Mouse (Mus musculus): ENCODE data around the gene Mmgt2. TPM values are rescaled to one million over a fixed set of nuclear protein-coding genes. Genes with fewer than 3 reads are reported as not detected.
"Not testable (repeated sequence)": the region's sequence is repeated elsewhere in the genome, so short reads cannot be mapped to it uniquely, and the experiment has no call there.

The Mmgt2 gene
- polyA plus RNA-seq, 1 experiment from 2014 or later, result 42.8 TPM

DNA sequence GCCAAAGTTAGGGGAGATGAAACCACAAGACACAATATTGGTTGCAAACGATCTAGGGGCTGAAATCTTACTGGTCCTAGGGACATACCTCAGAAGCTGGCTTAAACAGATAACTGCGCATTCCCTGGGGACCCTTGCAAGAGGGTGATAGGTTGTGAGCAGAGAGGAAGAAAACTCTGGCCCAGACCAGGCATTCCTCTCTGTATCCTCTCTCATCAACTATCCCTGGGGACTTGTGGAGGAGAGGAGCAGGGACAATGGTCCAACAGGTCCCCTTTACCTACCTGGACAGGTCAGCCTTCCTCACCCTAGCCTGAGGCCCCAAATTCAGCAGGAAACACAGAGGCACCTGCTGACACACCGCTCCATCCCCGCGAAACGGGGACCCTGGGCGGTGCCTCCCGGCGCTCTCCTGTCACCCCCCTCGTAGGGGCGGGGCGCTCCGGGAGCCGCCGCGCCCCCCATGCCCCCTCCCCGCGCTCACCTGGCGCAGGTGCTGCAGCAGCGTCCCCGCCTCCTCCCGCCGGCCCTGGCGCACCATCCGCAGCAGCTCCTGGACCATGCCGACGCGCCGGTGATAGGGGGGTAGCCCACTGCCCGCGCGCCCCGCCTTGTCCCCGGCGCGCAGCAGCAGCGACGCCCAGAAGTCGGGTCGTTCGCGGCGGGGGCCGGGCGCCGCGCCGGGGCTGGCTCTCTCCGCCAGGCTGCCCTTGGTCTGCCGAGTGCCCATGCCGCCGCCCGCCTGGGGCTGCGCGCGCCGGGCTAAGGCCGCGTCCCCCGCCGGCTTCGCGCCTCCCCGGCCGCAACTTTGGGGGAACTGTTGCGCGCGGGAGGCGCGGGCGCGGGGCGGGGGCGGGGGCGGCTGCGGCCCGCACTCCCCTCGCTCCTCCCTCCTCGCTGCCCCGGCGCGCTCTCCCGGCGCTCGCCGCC is 538 bp upstream of the Mmgt2 start, which contains the start of gene Lrrc75a:
TSS of gene Lrrc75a (minus strand) at position 863 of the 930 bp plus-strand sequence.
- peak within 1 kb of the TSS; percentile 91 for H3K4me2 ChIP-seq
- H3K36me3 ChIP-seq, result peaks cover 19% of the 10 kb centered on the region
- ATAC-seq (ENCODE audit: extremely low read depth, insufficient number of reproducible peaks, low FRiP score, low TSS enrichment), result peak; percentile 26
- H3K4me3 ChIP-seq, result peak within 1 kb of the TSS; percentile 89
- H3K27ac ChIP-seq (replicated peaks), result peak within 1 kb of the TSS; percentile 94
- no peaks in the 10 kb centered on the region for H3K9me3 ChIP-seq
- H3K4me1 ChIP-seq, result peaks cover 68% of the 10 kb centered on the region
- H3K27me3 ChIP-seq (replicated peaks), result no peaks in the 10 kb centered on the region
- 1% methylated on average over 63 of the region's 86 CpGs for WGBS
- H3K9ac ChIP-seq, result peak within 1 kb of the TSS; percentile 94

DNA sequence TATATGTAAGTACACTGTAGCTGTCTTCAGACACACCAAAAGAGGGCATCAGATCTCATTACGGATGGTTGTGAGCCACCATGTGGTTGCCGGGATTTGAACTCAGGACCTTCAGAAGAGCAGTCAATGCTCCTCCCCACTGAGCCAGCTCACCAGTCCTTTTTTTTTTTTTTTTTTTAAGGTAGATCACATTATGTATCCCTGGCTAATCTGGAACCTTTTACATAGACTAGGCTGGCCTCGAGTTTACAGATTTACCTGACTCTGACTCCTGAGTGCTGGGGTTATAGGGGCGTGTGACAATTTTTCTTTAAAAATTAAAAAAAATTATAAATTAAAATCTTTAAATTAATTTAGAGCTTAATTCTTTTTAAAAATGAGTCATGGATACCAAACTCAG is 1.3 kb downstream of the Mmgt2 start:
- not testable (repeated sequence) for ATAC-seq (ENCODE audit: extremely low read depth, insufficient number of reproducible peaks, low FRiP score, low TSS enrichment); H3K9me3 ChIP-seq; H3K27me3 ChIP-seq (replicated peaks)
- H3K4me2 ChIP-seq, result peak overlapping the region; percentile 91
- WGBS, result 82% methylated on average over 4 of the region's 4 CpGs
- H3K4me1 ChIP-seq, result peaks cover 59% of the 10 kb centered on the region
- peaks cover 29% of the 10 kb centered on the region for H3K36me3 ChIP-seq
- H3K27ac ChIP-seq (replicated peaks), result peak overlapping the region; percentile 94; the same call in 1 of the 2 replicates
- peak overlapping the region; percentile 94 for H3K9ac ChIP-seq
- peak overlapping the region; percentile 89 for H3K4me3 ChIP-seq

DNA sequence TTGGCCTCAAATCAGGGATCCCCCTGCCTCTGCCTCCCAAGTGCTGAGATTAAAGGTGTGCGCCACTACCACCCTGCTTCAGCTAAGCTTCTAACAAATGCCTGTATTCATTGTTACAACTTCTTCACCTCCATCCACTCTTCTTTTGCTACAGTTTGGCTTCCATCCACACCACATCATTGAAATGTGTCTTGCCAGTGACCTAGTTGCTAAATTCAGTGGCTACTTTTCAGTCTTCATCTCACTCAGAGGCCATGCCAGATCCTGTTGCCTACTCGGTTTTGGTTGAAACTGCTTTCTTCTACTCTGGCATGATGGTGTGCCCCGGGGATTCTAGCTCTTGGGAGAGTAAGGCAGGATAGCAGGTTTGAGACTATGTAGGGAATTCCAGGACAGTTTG is 3.1 kb downstream of the Mmgt2 start:
- H3K4me1 ChIP-seq, result peaks cover 48% of the 10 kb centered on the region
- H3K9me3 ChIP-seq, result no peaks in the 10 kb centered on the region
- H3K4me3 ChIP-seq, result no peak overlapping the region
- ATAC-seq (ENCODE audit: extremely low read depth, insufficient number of reproducible peaks, low FRiP score, low TSS enrichment), result no peak
- 84% methylated on average over 3 of the region's 3 CpGs for WGBS
- no peak overlapping the region for H3K9ac ChIP-seq
- no peaks in the 10 kb centered on the region for H3K27me3 ChIP-seq (replicated peaks)
- no peak overlapping the region for H3K27ac ChIP-seq (replicated peaks)
- H3K4me2 ChIP-seq, result no peak overlapping the region
- peaks cover 38% of the 10 kb centered on the region for H3K36me3 ChIP-seq

DNA sequence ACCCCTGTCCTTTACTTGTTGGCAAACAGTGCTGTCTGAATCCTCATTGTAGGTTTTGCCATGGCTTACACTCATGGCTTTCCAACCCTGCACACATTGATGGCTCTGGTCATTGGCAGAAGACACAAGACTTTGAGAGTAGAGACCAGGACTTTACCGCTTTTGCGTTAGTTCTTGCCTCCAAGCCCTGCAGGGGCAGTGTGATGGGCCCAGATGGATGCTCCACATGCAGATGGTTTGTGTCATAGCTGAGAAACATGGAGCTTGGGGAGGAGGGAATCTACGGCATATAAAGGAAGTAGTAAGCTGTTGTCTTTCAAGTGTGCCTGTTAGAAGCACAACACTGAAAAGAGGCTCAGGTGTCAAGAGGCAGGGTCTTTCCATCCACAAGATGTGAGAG is 3.6 kb downstream of the Mmgt2 start:
- Histone ChIP-seq H3K27ac (replicated peaks) (no peak overlapping the region), H3K27me3 (replicated peaks) (no peaks in the 10 kb centered on the region), H3K4me3 (no peak overlapping the region), H3K9ac (no peak overlapping the region), H3K4me1 (peaks cover 47% of the 10 kb centered on the region), H3K9me3 (no peaks in the 10 kb centered on the region), H3K36me3 (peaks cover 43% of the 10 kb centered on the region), H3K4me2 (no peak overlapping the region)
- 87% methylated on average over 3 of the region's 3 CpGs for WGBS
- ATAC-seq (ENCODE audit: extremely low read depth, insufficient number of reproducible peaks, low FRiP score, low TSS enrichment), result no peak

DNA sequence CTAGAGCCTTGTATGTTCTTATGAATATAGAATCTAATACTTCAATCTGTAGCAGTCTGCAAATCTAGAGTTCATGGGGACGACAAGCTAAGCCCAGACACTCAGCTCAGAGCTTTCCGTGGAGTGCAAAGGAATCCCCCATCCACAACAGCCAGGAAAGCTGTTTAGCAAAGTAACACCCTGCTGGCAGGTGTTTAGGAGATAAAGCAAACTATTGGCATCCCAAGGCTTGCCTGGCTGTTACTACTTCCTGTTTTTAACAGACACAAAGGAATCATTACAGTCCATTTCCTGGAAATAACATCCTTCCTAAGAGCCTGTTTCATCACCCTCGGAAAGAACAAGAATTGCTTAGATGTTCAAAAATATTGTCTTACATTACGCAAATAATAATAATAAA is 12.4 kb downstream of the Mmgt2 start:
- peaks cover 43% of the 10 kb centered on the region for H3K4me1 ChIP-seq
- WGBS, result 47% methylated on average over 4 of the region's 4 CpGs

DNA sequence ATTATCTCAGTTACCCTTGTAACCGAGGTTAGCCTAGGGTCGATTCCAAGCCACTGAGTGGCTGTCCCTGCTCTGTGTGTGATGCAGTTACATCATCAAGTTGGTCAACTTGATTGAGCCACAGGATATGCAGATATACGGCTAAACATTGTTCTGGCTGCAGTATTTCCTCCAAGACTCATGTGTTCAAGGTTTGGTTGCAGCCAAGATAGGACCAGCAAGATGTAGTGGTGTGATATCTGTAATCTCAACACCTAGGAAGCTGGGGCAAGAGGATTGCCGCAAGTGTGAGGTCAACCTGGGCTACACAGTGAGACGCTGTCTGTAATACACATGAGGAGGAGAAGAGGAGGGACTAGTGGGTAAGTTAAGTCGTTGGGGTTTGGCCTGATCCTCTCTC is 15.8 kb downstream of the Mmgt2 start:
- no peak for ATAC-seq (ENCODE audit: extremely low read depth, insufficient number of reproducible peaks, low FRiP score, low TSS enrichment)
- H3K4me2 ChIP-seq, result no peak overlapping the region

More for the DNA sequence above, 12.4 kb downstream of the Mmgt2 start:
- Histone ChIP-seq H3K9me3 (no peaks in the 10 kb centered on the region), H3K27ac (replicated peaks) (no peak overlapping the region), H3K4me2 (no peak overlapping the region), H3K4me3 (no peak overlapping the region), H3K9ac (no peak overlapping the region), H3K27me3 (replicated peaks) (no peaks in the 10 kb centered on the region), H3K36me3 (peaks cover 42% of the 10 kb centered on the region)
- no peak for ATAC-seq (ENCODE audit: extremely low read depth, insufficient number of reproducible peaks, low FRiP score, low TSS enrichment)

DNA sequence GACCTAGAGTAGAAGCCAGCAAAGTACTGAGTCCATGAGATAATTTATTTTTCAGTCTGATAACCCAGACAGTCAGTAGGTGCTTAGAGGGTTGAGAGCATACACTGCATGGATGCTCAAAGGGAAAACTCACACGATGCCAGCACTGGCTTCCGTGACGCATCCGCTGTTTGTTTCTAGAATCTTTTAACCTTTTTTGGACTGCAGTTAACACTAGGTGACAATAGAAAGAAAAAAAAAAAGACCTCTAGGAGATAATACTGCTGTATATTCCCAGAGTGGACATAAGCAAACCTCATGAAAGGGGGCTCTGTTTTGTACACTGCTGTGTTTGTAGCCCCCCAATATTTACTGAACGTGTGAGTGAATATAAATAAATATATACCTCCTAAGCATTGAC is 20.5 kb downstream of the Mmgt2 start:
- H3K27me3 ChIP-seq (replicated peaks), result no peaks in the 10 kb centered on the region
- peaks cover 20% of the 10 kb centered on the region for H3K4me1 ChIP-seq
- peaks cover 27% of the 10 kb centered on the region for H3K36me3 ChIP-seq
- no peak overlapping the region for H3K9ac ChIP-seq
- H3K27ac ChIP-seq (replicated peaks), result no peak overlapping the region
- H3K4me3 ChIP-seq, result no peak overlapping the region
- H3K9me3 ChIP-seq, result no peaks in the 10 kb centered on the region
- 82% methylated on average over 5 of the region's 5 CpGs for WGBS
- ATAC-seq (ENCODE audit: extremely low read depth, insufficient number of reproducible peaks, low FRiP score, low TSS enrichment), result no peak
- no peak overlapping the region for H3K4me2 ChIP-seq

More for the DNA sequence above, 15.8 kb downstream of the Mmgt2 start:
- no peak overlapping the region for H3K4me3 ChIP-seq
- H3K27ac ChIP-seq (replicated peaks), result no peak overlapping the region
- peaks cover 26% of the 10 kb centered on the region for H3K4me1 ChIP-seq
- WGBS, result 80% methylated on average over 6 of the region's 6 CpGs
- no peaks in the 10 kb centered on the region for H3K27me3 ChIP-seq (replicated peaks)
- H3K36me3 ChIP-seq, result peaks cover 38% of the 10 kb centered on the region
- H3K9ac ChIP-seq, result no peak overlapping the region
- no peaks in the 10 kb centered on the region for H3K9me3 ChIP-seq

DNA sequence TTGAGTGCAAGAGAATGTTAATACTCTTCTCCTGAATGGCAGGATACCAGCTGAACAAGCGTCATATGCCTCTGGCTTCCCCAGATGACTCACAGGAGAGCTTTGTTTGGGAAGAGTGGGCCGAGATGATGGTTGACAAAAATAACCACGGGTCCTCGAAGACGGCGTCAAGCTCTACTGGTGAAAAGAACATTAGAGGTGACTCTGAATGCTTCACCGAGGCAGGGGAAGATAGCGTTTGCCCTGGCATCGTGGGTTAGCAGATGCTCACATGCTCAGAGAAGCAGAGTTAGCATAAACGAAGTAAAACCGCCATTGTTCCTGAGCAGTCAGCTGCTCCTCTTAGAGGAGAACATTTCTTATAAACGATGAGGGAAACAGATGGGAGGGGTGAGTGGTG is 21.0 kb downstream of the Mmgt2 start:
- 0 out of 2 replicates have a peak overlapping the region, but pooled peaks have one; percentile 20 for H3K4me2 ChIP-seq
- WGBS, result 32% methylated on average over 12 of the region's 12 CpGs
- H3K4me1 ChIP-seq, result peaks cover 20% of the 10 kb centered on the region
- H3K9me3 ChIP-seq, result no peaks in the 10 kb centered on the region
- H3K27ac ChIP-seq (replicated peaks), result 0 out of 2 replicates have a peak overlapping the region, but pooled peaks have one; percentile 21
- H3K36me3 ChIP-seq, result peaks cover 24% of the 10 kb centered on the region
- H3K9ac ChIP-seq, result no peak overlapping the region
- H3K27me3 ChIP-seq (replicated peaks), result no peaks in the 10 kb centered on the region
- no peak overlapping the region for H3K4me3 ChIP-seq
- no peak for ATAC-seq (ENCODE audit: extremely low read depth, insufficient number of reproducible peaks, low FRiP score, low TSS enrichment)

DNA sequence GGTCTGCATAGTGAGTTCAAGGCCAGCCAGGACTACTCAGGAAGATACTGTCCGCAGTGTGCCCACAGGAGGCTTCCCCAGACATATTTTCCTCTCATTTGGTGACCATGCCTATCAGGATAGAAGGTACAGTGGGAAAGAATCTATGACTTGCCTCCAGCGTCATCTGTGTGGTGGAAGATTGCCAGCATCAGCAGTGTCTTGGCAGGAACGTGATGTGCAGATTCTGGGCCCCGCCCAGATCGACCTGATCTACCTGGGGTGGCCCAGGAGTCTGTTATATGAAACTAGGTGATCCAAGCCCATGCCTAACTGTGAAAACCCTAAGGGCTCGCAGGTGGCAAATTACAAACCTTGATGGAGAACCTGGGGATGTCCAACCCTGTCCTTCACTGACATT is 21.5 kb downstream of the Mmgt2 start:
- Histone ChIP-seq H3K4me1 (peaks cover 20% of the 10 kb centered on the region), H3K27me3 (replicated peaks) (no peaks in the 10 kb centered on the region), H3K9me3 (no peaks in the 10 kb centered on the region), H3K4me2 (no peak overlapping the region), H3K9ac (no peak overlapping the region), H3K4me3 (no peak overlapping the region), H3K27ac (replicated peaks) (no peak overlapping the region), H3K36me3 (peaks cover 19% of the 10 kb centered on the region)
- ATAC-seq (ENCODE audit: extremely low read depth, insufficient number of reproducible peaks, low FRiP score, low TSS enrichment), result no peak
- 84% methylated on average over 6 of the region's 6 CpGs for WGBS

DNA sequence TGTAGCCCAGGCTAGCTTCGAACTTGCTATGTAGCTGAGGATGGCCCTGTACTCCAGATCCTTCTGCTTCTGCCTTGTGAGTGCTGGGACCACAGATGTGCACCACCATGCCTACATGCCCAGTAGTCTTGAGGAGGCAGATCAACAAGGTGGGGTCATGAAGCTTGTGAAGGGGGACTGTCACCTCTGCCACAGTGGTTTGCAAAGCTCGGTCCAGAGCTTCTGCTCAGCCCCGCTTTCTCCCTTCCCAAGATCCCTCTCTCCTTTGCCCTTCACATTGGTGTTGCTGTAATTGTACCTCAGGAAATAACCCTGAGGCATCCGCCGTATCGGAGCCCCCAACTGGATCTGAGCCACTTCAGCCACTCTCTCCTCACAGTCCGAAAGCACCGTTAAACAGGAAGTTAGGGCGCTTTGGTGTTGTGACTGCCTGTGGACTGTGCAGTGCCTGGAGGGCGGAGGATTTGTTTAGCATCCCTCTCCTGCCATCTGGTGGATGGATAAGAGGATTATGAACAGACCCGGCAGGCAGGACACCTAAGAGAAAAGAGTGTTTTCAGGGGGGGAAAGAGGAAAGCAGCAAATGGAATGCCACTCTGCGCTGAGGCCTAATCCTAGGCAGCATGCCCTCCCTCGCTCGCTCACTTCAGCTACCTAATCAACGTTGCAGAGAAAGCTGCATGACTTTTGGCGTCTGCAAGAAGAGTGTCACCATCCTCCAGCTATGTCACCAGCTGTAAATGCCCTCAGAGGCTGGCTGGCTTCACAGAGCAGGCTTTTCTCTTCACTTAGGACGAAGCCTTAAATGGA is 27.2 kb downstream of the Mmgt2 start:
- Histone ChIP-seq H3K27ac (replicated peaks) (peak overlapping the region; percentile 36), H3K4me3 (peak overlapping the region; percentile 46), H3K27me3 (replicated peaks) (no peaks in the 10 kb centered on the region), H3K9ac (peak overlapping the region; percentile 82), H3K4me1 (peaks cover 4% of the 10 kb centered on the region; the same call in 1 of the 2 replicates), H3K9me3 (no peaks in the 10 kb centered on the region), H3K36me3 (no peaks in the 10 kb centered on the region), H3K4me2 (peak overlapping the region; percentile 70)
- WGBS, result 17% methylated on average over 17 of the region's 17 CpGs
- peak; percentile 51; the same call in 1 of the 2 replicates for ATAC-seq (ENCODE audit: extremely low read depth, insufficient number of reproducible peaks, low FRiP score, low TSS enrichment)

DNA sequence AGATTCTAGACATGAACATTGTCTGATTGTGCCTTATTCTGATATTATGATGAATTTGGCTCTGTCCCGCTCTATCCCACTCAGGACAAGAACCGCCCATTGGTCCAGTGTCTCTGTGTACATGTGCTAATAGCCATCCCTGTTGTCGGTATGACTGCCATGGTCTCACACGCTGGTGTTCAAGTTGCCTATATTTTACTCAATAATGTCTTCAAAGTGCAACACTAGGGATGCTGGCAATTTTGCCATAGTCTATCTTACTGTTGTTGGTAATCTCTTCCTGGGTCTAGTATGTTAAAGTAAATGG is 27.8 kb downstream of the Mmgt2 start:
- no peak for ATAC-seq (ENCODE audit: extremely low read depth, insufficient number of reproducible peaks, low FRiP score, low TSS enrichment)
- Histone ChIP-seq H3K4me3 (no peak overlapping the region), H3K4me2 (no peak overlapping the region), H3K4me1 (peaks cover 4% of the 10 kb centered on the region; the same call in 1 of the 2 replicates), H3K27ac (replicated peaks) (no peak overlapping the region), H3K36me3 (no peaks in the 10 kb centered on the region), H3K9ac (no peak overlapping the region), H3K9me3 (no peaks in the 10 kb centered on the region), H3K27me3 (replicated peaks) (no peaks in the 10 kb centered on the region)
- WGBS, result 82% methylated on average over 4 of the region's 4 CpGs
